Mouse (Mus musculus): ENCODE data around the gene Ralgapb. TPM values are rescaled to one million over a fixed set of nuclear protein-coding genes. Genes with fewer than 3 reads are reported as not detected.

Gene Ralgapb
- polyA plus RNA-seq, 1 experiment, result 27.0 TPM

- Histone ChIP-seq H3K27ac (ENCODE audit: insufficient read depth, low read depth, low read length) (no peak overlapping the region), H3K4me1 (ENCODE audit: control insufficient read depth, insufficient read depth, low read length) (peaks cover 5% of the 10 kb centered on the region), H3K4me3 (ENCODE audit: insufficient read depth, low read length) (no peak overlapping the region)
- TF ChIP-seq POLR2A (IDR thresholded peaks at IDR 0.05; ENCODE audit: borderline replicate concordance, low read depth, low read length) (no peak), CTCF (IDR thresholded peaks at IDR 0.05; ENCODE audit: low read depth, low read length) (no peak)
These were observed 6.7 kb upstream of the Ralgapb start for GRCm38 (mm10) chr2:158402915-158403314.

- Histone ChIP-seq H3K27ac (ENCODE audit: insufficient read depth, low read depth, low read length) (no peak overlapping the region), H3K4me1 (ENCODE audit: control insufficient read depth, insufficient read depth, low read length) (peaks cover 34% of the 10 kb centered on the region), H3K4me3 (ENCODE audit: insufficient read depth, low read length) (peak overlapping the region; percentile 34)
- no peak for TF ChIP-seq CTCF (IDR thresholded peaks at IDR 0.05; ENCODE audit: low read depth, low read length)
- TF ChIP-seq POLR2A (IDR thresholded peaks at IDR 0.05; ENCODE audit: borderline replicate concordance, low read depth, low read length), result no peak
These were observed 552 bp upstream of the Ralgapb start for GRCm38 (mm10) chr2:158408997-158409594.

GRCm38 (mm10) chr2:158410022-158411014, 670 bp downstream of the Ralgapb start:
- Histone ChIP-seq H3K4me3 (ENCODE audit: insufficient read depth, low read length) (peak overlapping the region; percentile 71), H3K27ac (ENCODE audit: insufficient read depth, low read depth, low read length) (no peak overlapping the region), H3K4me1 (ENCODE audit: control insufficient read depth, insufficient read depth, low read length) (peaks cover 34% of the 10 kb centered on the region)
- no peak for TF ChIP-seq POLR2A (IDR thresholded peaks at IDR 0.05; ENCODE audit: borderline replicate concordance, low read depth, low read length)

GRCm38 (mm10) chr2:158413240-158413639, 3.6 kb downstream of the Ralgapb start:
- H3K4me3 ChIP-seq (ENCODE audit: insufficient read depth, low read length), result no peak overlapping the region
- no peak for TF ChIP-seq CTCF (IDR thresholded peaks at IDR 0.05; ENCODE audit: low read depth, low read length)
- TF ChIP-seq POLR2A (IDR thresholded peaks at IDR 0.05; ENCODE audit: borderline replicate concordance, low read depth, low read length), result no peak
- peaks cover 36% of the 10 kb centered on the region for H3K4me1 ChIP-seq (ENCODE audit: control insufficient read depth, insufficient read depth, low read length)
- no peak overlapping the region for H3K27ac ChIP-seq (ENCODE audit: insufficient read depth, low read depth, low read length)

GRCm38 (mm10) chr2:158415826-158416225, 6.2 kb downstream of the Ralgapb start:
- H3K4me3 ChIP-seq (ENCODE audit: insufficient read depth, low read length), result no peak overlapping the region
- no peak overlapping the region; the same call in 1 of the 2 replicates for H3K27ac ChIP-seq (ENCODE audit: insufficient read depth, low read depth, low read length)
- TF ChIP-seq CTCF (IDR thresholded peaks at IDR 0.05; ENCODE audit: low read depth, low read length), result no peak
- no peak for TF ChIP-seq POLR2A (IDR thresholded peaks at IDR 0.05; ENCODE audit: borderline replicate concordance, low read depth, low read length)
- H3K4me1 ChIP-seq (ENCODE audit: control insufficient read depth, insufficient read depth, low read length), result peaks cover 30% of the 10 kb centered on the region

DNA sequence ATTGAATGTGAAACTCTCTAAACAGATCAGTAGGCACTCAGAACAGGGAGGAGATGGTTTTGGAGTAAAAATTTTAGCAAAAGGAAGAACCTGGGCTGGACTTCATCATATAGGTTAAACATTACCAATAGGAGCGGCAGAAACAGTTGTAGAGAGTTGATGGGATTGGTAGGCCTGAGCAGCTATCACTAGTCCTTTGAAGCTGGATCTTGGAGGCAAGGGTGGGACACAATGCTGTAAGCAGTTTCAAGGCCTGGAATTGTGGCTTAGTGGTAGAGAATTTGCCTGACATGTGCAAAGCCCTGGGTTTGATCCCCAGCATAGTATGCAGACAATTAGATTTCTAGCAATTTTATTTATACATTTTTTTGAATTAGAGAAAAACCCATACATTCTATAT, 9.0 kb downstream of the Ralgapb start:
- Histone ChIP-seq H3K27ac (ENCODE audit: insufficient read depth, low read depth, low read length) (no peak overlapping the region), H3K4me3 (ENCODE audit: insufficient read depth, low read length) (no peak overlapping the region), H3K4me1 (ENCODE audit: control insufficient read depth, insufficient read depth, low read length) (peaks cover 8% of the 10 kb centered on the region)
- TF ChIP-seq POLR2A (IDR thresholded peaks at IDR 0.05; ENCODE audit: borderline replicate concordance, low read depth, low read length) (no peak), CTCF (IDR thresholded peaks at IDR 0.05; ENCODE audit: low read depth, low read length) (no peak)

- Histone ChIP-seq H3K27ac (ENCODE audit: insufficient read depth, low read depth, low read length) (no peak overlapping the region), H3K4me3 (ENCODE audit: insufficient read depth, low read length) (no peak overlapping the region), H3K4me1 (ENCODE audit: control insufficient read depth, insufficient read depth, low read length) (no peaks in the 10 kb centered on the region)
- TF ChIP-seq POLR2A (IDR thresholded peaks at IDR 0.05; ENCODE audit: borderline replicate concordance, low read depth, low read length), result no peak
- no peak for TF ChIP-seq CTCF (IDR thresholded peaks at IDR 0.05; ENCODE audit: low read depth, low read length)
These were observed 36.2 kb downstream of the Ralgapb start for GRCm38 (mm10) chr2:158445814-158446213.

DNA sequence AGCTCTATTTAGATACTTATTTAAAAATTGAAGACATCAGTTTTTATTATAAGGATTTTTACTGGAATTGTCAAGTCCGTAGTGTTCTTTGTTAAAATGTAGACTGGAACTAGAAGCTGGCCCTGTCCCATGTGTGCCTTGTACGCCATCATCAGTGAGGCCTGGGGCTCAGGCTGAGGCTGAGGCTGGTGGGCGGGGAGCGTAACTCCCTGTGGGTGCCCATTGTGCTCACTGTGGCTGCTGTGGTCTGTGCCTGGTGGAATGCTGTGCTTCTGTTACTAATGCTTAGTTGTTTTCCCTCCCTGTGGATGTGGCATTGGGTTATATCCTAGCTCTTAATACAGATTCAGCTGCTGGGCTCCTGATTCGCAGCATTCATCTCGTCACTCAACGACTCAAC, 40.2 kb downstream of the Ralgapb start:
- TF ChIP-seq POLR2A (IDR thresholded peaks at IDR 0.05; ENCODE audit: borderline replicate concordance, low read depth, low read length) (no peak), CTCF (IDR thresholded peaks at IDR 0.05; ENCODE audit: low read depth, low read length) (no peak)
- H3K27ac ChIP-seq (ENCODE audit: insufficient read depth, low read depth, low read length), result no peak overlapping the region
- H3K4me1 ChIP-seq (ENCODE audit: control insufficient read depth, insufficient read depth, low read length), result no peaks in the 10 kb centered on the region
- H3K4me3 ChIP-seq (ENCODE audit: insufficient read depth, low read length), result no peak overlapping the region

DNA sequence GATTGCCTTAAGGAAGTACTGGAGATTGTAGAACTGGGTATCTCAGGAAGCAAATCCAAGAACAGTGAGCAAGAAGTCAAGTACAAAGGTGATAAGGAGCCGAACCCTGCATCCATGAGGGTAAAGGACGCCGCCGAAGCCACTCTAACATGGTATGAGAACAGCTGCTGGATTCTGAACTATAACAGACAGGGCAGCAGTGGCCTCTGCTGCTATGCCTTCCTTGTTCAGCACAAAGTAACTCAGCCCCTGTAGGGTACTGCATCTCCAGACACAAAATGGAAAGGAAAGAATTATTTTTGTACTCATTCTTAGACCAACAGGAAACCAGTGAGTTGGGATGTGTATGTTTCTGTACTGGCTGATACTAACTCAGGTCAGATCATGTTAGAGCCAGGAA, 46.8 kb downstream of the Ralgapb start:
- TF ChIP-seq POLR2A (IDR thresholded peaks at IDR 0.05; ENCODE audit: borderline replicate concordance, low read depth, low read length) (no peak), CTCF (IDR thresholded peaks at IDR 0.05; ENCODE audit: low read depth, low read length) (no peak)
- no peak overlapping the region for H3K27ac ChIP-seq (ENCODE audit: insufficient read depth, low read depth, low read length)
- H3K4me3 ChIP-seq (ENCODE audit: insufficient read depth, low read length), result no peak overlapping the region
- no peaks in the 10 kb centered on the region for H3K4me1 ChIP-seq (ENCODE audit: control insufficient read depth, insufficient read depth, low read length)

DNA sequence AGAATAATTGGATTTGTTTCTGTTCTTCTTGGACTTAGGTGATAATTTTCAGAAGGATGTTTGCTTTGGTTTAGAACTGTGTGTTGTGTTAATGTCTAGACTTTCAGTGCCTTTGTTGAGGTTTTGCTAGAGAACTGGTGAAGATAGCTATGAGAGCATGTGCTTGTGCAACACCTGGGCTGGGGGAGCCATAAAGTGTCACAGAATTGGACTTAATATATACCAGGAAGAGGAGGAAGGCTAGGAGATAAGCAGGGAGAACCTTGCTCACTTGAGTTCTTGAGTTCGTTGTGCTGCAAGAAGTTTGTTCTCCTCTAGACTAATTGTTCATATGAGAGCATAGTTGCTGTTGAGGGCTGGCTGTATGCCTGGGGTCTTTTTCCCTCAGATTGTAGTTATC, 48.0 kb downstream of the Ralgapb start:
- TF ChIP-seq POLR2A (IDR thresholded peaks at IDR 0.05; ENCODE audit: borderline replicate concordance, low read depth, low read length) (no peak), CTCF (IDR thresholded peaks at IDR 0.05; ENCODE audit: low read depth, low read length) (no peak)
- no peak overlapping the region for H3K27ac ChIP-seq (ENCODE audit: insufficient read depth, low read depth, low read length)
- peaks cover 4% of the 10 kb centered on the region for H3K4me1 ChIP-seq (ENCODE audit: control insufficient read depth, insufficient read depth, low read length)
- no peak overlapping the region for H3K4me3 ChIP-seq (ENCODE audit: insufficient read depth, low read length)

Measured in bone marrow macrophage, adult 2 months (primary cell).